Mouse (Mus musculus) brain, embryonic 14.5 days (tissue): Measurements from ENCODE around the gene Vti1b. TPM values are rescaled to one million over a fixed set of nuclear protein-coding genes. Genes with fewer than 3 reads are reported as not detected.
A peak's percentile ranks its signal among the peaks of the same experiment; 100 is the strongest.

Experiments used
- DNase-seq: peaks from one replicate; pipeline ENCODE4 v3.0.0-alpha.2; 2011; ENCODE audit warnings: low read depth
- CTCF ChIP-seq: fragments of 200-500 bp; IDR thresholded peaks from 2 replicates; pipeline ENCODE4 v1.5.1; 2012; ENCODE audit warnings: inconsistent platforms, mild to moderate bottlenecking, moderate library complexity, borderline replicate concordance; ENCODE audit not compliant: insufficient read depth, insufficient read length; ENCODE audit errors: extremely low read depth
- POLR2A ChIP-seq: fragments of 200-500 bp; IDR thresholded peaks from 2 replicates; pipeline ENCODE4 v1.6.1; 2012; ENCODE audit warnings: mild to moderate bottlenecking, inconsistent platforms, borderline replicate concordance; ENCODE audit not compliant: poor library complexity, insufficient read depth, insufficient read length, severe bottlenecking; ENCODE audit errors: extremely low read depth
- polyA plus RNA-seq: library from polyadenylated mRNA; depleted of rRNA; stranded (reverse); fragments of >200 nt; gene quantifications from 2 replicates; pipeline ENCODE4 v1.2.3, GENCODE M21; 2012

Gene Vti1b
- polyA plus RNA-seq, 1 experiment, result 77.7 TPM

GRCm38 (mm10) chr12:79175998-79176397 lies 3.5 kb upstream of the Vti1b start:
- TF ChIP-seq CTCF (no peak), POLR2A (no peak)
- no peak for DNase-seq

- DNase-seq, result no peak
Measured at GRCm38 (mm10) chr12:79173721-79174120, 1.3 kb upstream of the Vti1b start.

GRCm38 (mm10) chr12:79171269-79171995 lies 1.0 kb downstream of the Vti1b start:
- no peak for TF ChIP-seq CTCF
- no peak for TF ChIP-seq POLR2A
- peak; percentile 17 for DNase-seq

More at GRCm38 (mm10) chr12:79173721-79174120, 1.3 kb upstream of the Vti1b start:
- no peak for TF ChIP-seq POLR2A
- no peak for TF ChIP-seq CTCF

GRCm38 (mm10) chr12:79170421-79170820 lies 2.0 kb downstream of the Vti1b start:
- TF ChIP-seq POLR2A (no peak), CTCF (no peak)
- no peak for DNase-seq

- TF ChIP-seq CTCF, result peak; percentile 25; the same call in 1 of the 2 replicates
- no peak for TF ChIP-seq POLR2A
- DNase-seq, result no peak
Measured at GRCm38 (mm10) chr12:79169173-79169572, 3.3 kb downstream of the Vti1b start.

- TF ChIP-seq CTCF (no peak), POLR2A (no peak)
- no peak for DNase-seq
Measured at GRCm38 (mm10) chr12:79162876-79163275, 9.6 kb downstream of the Vti1b start.

GRCm38 (mm10) chr12:79149653-79150052 lies 22.8 kb downstream of the Vti1b start:
- no peak for TF ChIP-seq CTCF
- no peak for TF ChIP-seq POLR2A
- DNase-seq, result no peak

- TF ChIP-seq CTCF (no peak), POLR2A (no peak)
- DNase-seq, result no peak
Measured at GRCm38 (mm10) chr12:79141384-79141783, 31.1 kb downstream of the Vti1b start.

GRCm38 (mm10) chr12:79140811-79141210 lies 31.7 kb downstream of the Vti1b start:
- no peak for TF ChIP-seq POLR2A
- TF ChIP-seq CTCF, result no peak
- DNase-seq, result no peak

GRCm38 (mm10) chr12:79139417-79139816 lies 33.0 kb downstream of the Vti1b start:
- TF ChIP-seq CTCF (no peak), POLR2A (no peak)
- no peak for DNase-seq

GRCm38 (mm10) chr12:79138999-79139398 lies 33.5 kb downstream of the Vti1b start:
- DNase-seq, result no peak
- TF ChIP-seq CTCF (no peak), POLR2A (no peak)

- TF ChIP-seq POLR2A, result no peak
- TF ChIP-seq CTCF, result no peak
- DNase-seq, result no peak
Measured at GRCm38 (mm10) chr12:79136949-79137348, 35.5 kb downstream of the Vti1b start.

GRCm38 (mm10) chr12:79135105-79135504 lies 37.4 kb downstream of the Vti1b start:
- TF ChIP-seq CTCF (no peak), POLR2A (no peak)
- no peak for DNase-seq

GRCm38 (mm10) chr12:79134676-79135075 lies 37.8 kb downstream of the Vti1b start:
- no peak for DNase-seq
- TF ChIP-seq POLR2A, result no peak

- TF ChIP-seq CTCF, result no peak
- TF ChIP-seq POLR2A, result no peak
Measured at GRCm38 (mm10) chr12:79131706-79132460, 40.6 kb downstream of the Vti1b start.

More at GRCm38 (mm10) chr12:79131706-79132460, 40.6 kb downstream of the Vti1b start:
- DNase-seq, result no peak
